Mouse (Mus musculus) gonadal fat pad, adult 2 months (tissue): ENCODE measurements around the gene Pex12. TPM values are rescaled to one million over a fixed set of nuclear protein-coding genes. Genes with fewer than 3 reads are reported as not detected.
"Not testable (repeated sequence)": the region's sequence is repeated elsewhere in the genome, so short reads cannot be mapped to it uniquely, and the experiment has no call there.

Experiments
- DNase-seq: peaks from one replicate; pipeline ENCODE4 v3.0.0-alpha.2; 2012; ENCODE audit warnings: low read depth
- polyA plus RNA-seq: library from polyadenylated mRNA; depleted of rRNA; stranded (reverse); fragments of >200 nt; gene quantifications from 2 replicates; pipeline ENCODE4 v1.2.3, GENCODE M21; 2012; rRNA removed

Pex12 gene
- polyA plus RNA-seq: 11.1 and 12.0 TPM in 2 replicates

- peak; percentile 71 for DNase-seq
These were observed at the start of gene Pex12 for GRCm38 (mm10) chr11:83302526-83303251. Gene Pex12, minus strand, starts transcription at chr11:83302586.

GRCm38 (mm10) chr11:83341716-83342245 is 39.4 kb upstream of the Pex12 start:
- DNase-seq: no peak

- no peak for DNase-seq
These were observed 37.3 kb upstream of the Pex12 start for GRCm38 (mm10) chr11:83339705-83340104.

GRCm38 (mm10) chr11:83335826-83336225 is 33.4 kb upstream of the Pex12 start:
- no peak for DNase-seq

GRCm38 (mm10) chr11:83327427-83327826 is 25.0 kb upstream of the Pex12 start:
- no peak for DNase-seq

- not testable (repeated sequence) for DNase-seq
These were observed 24.3 kb upstream of the Pex12 start for GRCm38 (mm10) chr11:83326692-83327091.

- DNase-seq: no peak
These were observed 16.7 kb upstream of the Pex12 start for GRCm38 (mm10) chr11:83319048-83319447.

- no peak for DNase-seq
These were observed 10.1 kb upstream of the Pex12 start for GRCm38 (mm10) chr11:83312471-83312870.

- no peak for DNase-seq
These were observed 4.4 kb upstream of the Pex12 start for GRCm38 (mm10) chr11:83306700-83307253.

- no peak for DNase-seq
These were observed 2.1 kb upstream of the Pex12 start for GRCm38 (mm10) chr11:83304485-83304884.

- DNase-seq: no peak
These were observed 1.4 kb upstream of the Pex12 start for GRCm38 (mm10) chr11:83303751-83304150.

GRCm38 (mm10) chr11:83302124-83302523 is 262 bp downstream of the Pex12 start:
- DNase-seq: no peak

GRCm38 (mm10) chr11:83301431-83301831 is 955 bp downstream of the Pex12 start:
- no peak for DNase-seq

- DNase-seq: no peak
These were observed 2.7 kb downstream of the Pex12 start for GRCm38 (mm10) chr11:83299724-83300123.

- DNase-seq: no peak
These were observed 3.9 kb downstream of the Pex12 start, which contains the start of gene Ap2b1 for GRCm38 (mm10) chr11:83298225-83299195. Gene Ap2b1, plus strand, starts transcription at chr11:83299024.

GRCm38 (mm10) chr11:83297816-83298215 is 4.6 kb downstream of the Pex12 start:
- no peak for DNase-seq

- no peak for DNase-seq
These were observed 8.3 kb downstream of the Pex12 start for GRCm38 (mm10) chr11:83294133-83294532.

GRCm38 (mm10) chr11:83293182-83293581 is 9.2 kb downstream of the Pex12 start:
- no peak for DNase-seq

GRCm38 (mm10) chr11:83292251-83292587 is 10.2 kb downstream of the Pex12 start:
- no peak for DNase-seq

GRCm38 (mm10) chr11:83291375-83292250 is 10.8 kb downstream of the Pex12 start:
- DNase-seq: no peak

- no peak for DNase-seq
These were observed 12.8 kb downstream of the Pex12 start for GRCm38 (mm10) chr11:83289633-83290032.
